In the genomic region with DNA sequence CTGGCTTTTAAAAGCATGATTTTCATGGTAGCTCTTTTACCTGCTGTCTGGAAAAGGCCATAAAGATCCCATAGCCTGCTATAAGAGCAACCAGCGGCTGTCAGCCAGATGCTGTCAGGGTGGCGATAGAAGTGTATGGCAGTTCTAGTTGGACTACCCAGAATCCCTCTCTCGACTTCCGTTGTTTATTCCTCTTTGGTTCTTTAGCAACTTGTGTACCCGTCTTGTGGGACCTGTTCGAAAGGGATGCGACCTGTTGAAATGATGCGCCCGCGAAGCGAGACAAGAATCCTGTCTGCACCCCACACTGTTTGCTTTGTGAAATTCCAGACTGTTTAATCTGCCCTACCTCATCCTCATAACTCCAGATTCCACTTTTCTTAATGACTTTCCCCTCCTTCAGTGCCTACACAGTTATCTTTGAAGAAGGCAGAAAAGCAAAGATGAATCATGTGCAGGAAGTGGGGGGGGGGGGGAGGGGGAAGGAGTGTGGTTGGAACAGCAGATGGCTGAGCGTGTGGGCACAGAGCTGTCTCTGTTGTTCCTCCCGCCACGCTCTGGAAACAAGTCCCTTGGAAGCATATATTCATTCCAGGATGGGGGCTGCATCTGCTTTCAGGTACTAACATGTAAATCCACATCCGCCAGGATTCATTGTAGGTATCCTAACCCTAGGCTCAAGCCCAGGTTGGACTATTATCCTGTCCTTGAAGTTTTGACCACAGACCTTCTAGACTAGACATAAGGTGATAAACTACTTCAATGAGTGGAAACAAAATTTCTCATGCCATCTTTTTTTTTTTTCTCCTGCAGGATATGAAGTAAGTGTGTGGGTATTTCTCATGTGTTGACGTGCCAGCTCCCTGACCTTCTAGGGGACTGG, we compare ENCODE assay signal across 9 mouse cellular contexts. TPM values are rescaled to one million over a fixed set of nuclear protein-coding genes. Genes with fewer than 3 reads are reported as not detected.
A peak's percentile ranks its signal among the peaks of the same experiment; 100 is the strongest.
DNase-seq lines count a peak whose midpoint lies in the region; ATAC-seq and TF ChIP-seq lines count a peak whose summit lies in the region.
"Had no signal": no experiment of that assay in that cellular context is flagged by ENCODE, and none has a peak within 500 bp of the region (broad histone marks: within the 10 kb centered on the region; RNA-seq: fewer than 3 reads in every experiment).

No protein-coding gene starts in this region.

- H3ac ChIP-seq in C2C12 (ENCODE audit: control insufficient read depth, insufficient read length, low read depth) = peak overlapping the region; percentile 62

- H3K27me3 ChIP-seq in C2C12 (ENCODE audit: control insufficient read depth, insufficient read depth, insufficient read length) = no peaks in the 10 kb centered on the region
- H3K27me3 ChIP-seq: liver, embryonic 13.5 days had no signal

- peak overlapping the region; percentile 25 for H3K4me3 ChIP-seq in C2C12 (ENCODE audit: insufficient read depth, poor library complexity, severe bottlenecking)
- H3K4me3 ChIP-seq: liver, embryonic 13.5 days had no signal

- H3K36me3 ChIP-seq in C2C12 (ENCODE audit: control insufficient read depth, insufficient read depth) = peaks cover 2% of the 10 kb centered on the region
- H3K36me3 ChIP-seq: liver, embryonic 13.5 days had no signal

- no peak for TF ChIP-seq CTCF in C2C12 (IDR thresholded peaks at IDR 0.05; ENCODE audit: control insufficient read depth, insufficient read depth, insufficient read length)

- peak; percentile 92 for DNase-seq in heart, adult 11 months
- no peak for DNase-seq in heart, postnatal 14 days
- peak; percentile 71 to 73 for DNase-seq in left cerebral cortex, postnatal 36 days (ENCODE audit: low spot score in 2 of 2)
- peak; percentile 39 for DNase-seq in retina, postnatal 1 day
- no peak for DNase-seq in adipocyte (ENCODE audit: low spot score)
- no peak for DNase-seq in adrenal gland, postnatal 10 days
- DNase-seq: liver, embryonic 13.5 days had no signal

- peaks cover 2% of the 10 kb centered on the region for H3K79me3 ChIP-seq in C2C12 (ENCODE audit: low read depth)

- intact Hi-C loops in heart, postnatal 14 days (cut with DNase I) = loop anchor here (2.0 kb wide), 1 partner anchor 13 kb away; no protein-coding TSS in a partner anchor
- intact Hi-C loops in left cerebral cortex, postnatal 36 days (cut with DNase I) = loop anchor here (2.0 to 5.0 kb wide), 2 partner anchors 19 to 75 kb away; no protein-coding TSS in a partner anchor

- peak; percentile 77 for ATAC-seq in common myeloid progenitor, adult 5-6 weeks (replicated peaks; ENCODE audit: low read depth, poor library complexity, severe bottlenecking)

- H3K79me2 ChIP-seq in C2C12 (ENCODE audit: control insufficient read depth, insufficient read depth) = peaks cover 15% of the 10 kb centered on the region

TF ChIP-seq in C2C12, 6 proteins besides CTCF, POLR2A, EP300 and RAD21:
- peak; percentile 35 for TF ChIP-seq MYOD1 (IDR thresholded peaks at IDR 0.05; ENCODE audit: control insufficient read depth, insufficient read length, low read depth)
- no peak for TF ChIP-seq USF1 (IDR thresholded peaks at IDR 0.05; ENCODE audit: low read depth)
- TF ChIP-seq CEBPB (IDR thresholded peaks at IDR 0.05; ENCODE audit: low read depth) = peak; percentile 65
- no peak for TF ChIP-seq MYOG (IDR thresholded peaks at IDR 0.05; ENCODE audit: control insufficient read depth, extremely low read depth, insufficient read length)
- TF ChIP-seq FOSL1 (IDR thresholded peaks at IDR 0.05; ENCODE audit: insufficient read depth, low read length, poor library complexity, severe bottlenecking) = peak; percentile 18
- TF ChIP-seq MAX (IDR thresholded peaks at IDR 0.05) = peak; percentile 24

RNA-seq across cellular contexts. Expression of gene Dusp6, which starts 21.0 kb away (rescaled TPM):
- total RNA-seq in heart, postnatal 14 days (2021) = 10 to 100 TPM; 20.9 to 26.1 TPM
- 40.3 TPM for polyA plus RNA-seq in C2C12 (2012; fragmentation: generic; extraction: Trizol)
- total RNA-seq in common myeloid progenitor, adult 5-6 weeks (2017) = 28.8 and 37.5 TPM in 2 replicates
- total RNA-seq in left cerebral cortex, postnatal 36 days (2021) = 100 to 1,000 TPM in 1 of 2 experiments, 10 to 100 TPM in 1; 72.3 to 107 TPM
- total RNA-seq in adrenal gland, postnatal 10 days (2021) = 10 to 100 TPM; 90.0 to 93.5 TPM

Comparison
In these comparisons a context has a peak if more than half of its experiments do, and no peak if none do; other contexts are left out.
1. DNase-seq: peak in heart, adult 11 months (single experiment), left cerebral cortex, postnatal 36 days (2 of 2) and retina, postnatal 1 day (single experiment); none in heart, postnatal 14 days (0 of 2), adipocyte (single experiment) and adrenal gland, postnatal 10 days (single experiment).